Mouse (Mus musculus): ENCODE results near the gene Itsn2.

DNA sequence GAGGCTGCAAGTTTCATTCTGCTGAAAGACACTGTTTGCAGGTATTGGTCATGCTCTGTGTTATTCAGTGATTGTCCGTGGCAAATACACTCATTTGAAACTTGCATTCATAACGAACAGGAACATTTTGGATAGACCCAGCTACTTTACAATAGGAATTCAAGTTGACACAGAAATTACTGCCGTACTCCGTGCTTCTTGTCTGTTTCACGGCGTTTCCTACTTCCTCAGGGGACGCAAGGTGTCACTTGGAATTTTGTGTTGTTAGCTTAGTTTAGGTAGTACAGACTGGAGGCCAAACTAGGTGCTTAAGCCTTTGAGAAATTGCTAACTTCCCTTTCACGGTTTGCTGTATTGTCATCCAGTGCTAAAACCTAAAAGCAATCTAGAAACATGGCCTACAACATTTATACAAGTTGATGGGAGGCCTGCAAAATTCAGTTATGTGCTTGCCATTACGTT lies 1.5 kb downstream of the Itsn2 start:
- TF ChIP-seq GATA1 (IDR thresholded peaks at IDR 0.05; ENCODE audit: borderline replicate concordance, low read length) (no peak), FLI1 (IDR thresholded peaks at IDR 0.05; ENCODE audit: low read length) (no peak)
